Mouse (Mus musculus) kidney, adult 2 months (tissue): ENCODE measurements around the gene Abl1.

Source experiments
- CTCF ChIP-seq: fragments of 200-500 bp; conservative IDR thresholded peaks from 2 replicates; pipeline ENCODE4 v1.5.1; 2011; ENCODE audit warnings: low read depth, mild to moderate bottlenecking, control low read depth, low read length, moderate library complexity, mixed read lengths; ENCODE audit not compliant: insufficient read depth, insufficient read length
- POLR2A ChIP-seq: fragments of 200-500 bp; IDR thresholded peaks from one replicate; pipeline ENCODE4 v1.6.1; 2011; ENCODE audit warnings: low read depth, low read length, control low read depth

DNA sequence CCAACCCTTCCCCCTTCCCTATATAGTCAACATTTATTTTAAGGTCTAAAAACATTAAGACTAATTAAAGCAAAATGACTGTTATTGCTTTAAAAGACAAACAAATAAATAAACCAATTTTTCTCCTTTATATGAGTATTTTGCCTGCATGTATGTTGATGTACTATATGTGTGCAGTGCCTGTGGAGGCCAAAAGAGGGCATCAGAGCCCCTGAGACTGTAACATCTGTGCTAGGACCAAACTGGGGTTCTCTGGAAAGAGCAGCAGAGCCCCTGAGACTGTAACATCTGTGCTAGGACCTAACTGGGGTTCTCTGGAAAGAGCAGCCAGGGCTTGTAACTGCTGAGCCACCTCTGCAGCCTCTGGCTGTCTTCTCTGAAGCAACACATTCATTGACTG lies 10.0 kb downstream of the Abl1 start:
- TF ChIP-seq POLR2A (no peak), CTCF (peak; percentile 56)
